Mouse (Mus musculus) gastrocnemius, adult 8-10 months (tissue): Measurements from ENCODE around the gene Skida1. TPM values are rescaled to one million over a fixed set of nuclear protein-coding genes. Genes with fewer than 3 reads are reported as not detected.
"Not testable (repeated sequence)": the region's sequence is repeated elsewhere in the genome, so short reads cannot be mapped to it uniquely, and the experiment has no call there.

Experiments used
- DNase-seq, 2 experiments: peaks; one replicate each; pipeline ENCODE4 v3.0.0; 2022; ENCODE audit warnings: low spot score in 2 of 2
- total RNA-seq, 4 experiments: library from RNA; stranded (reverse); gene quantifications; 2 replicates each; pipeline ENCODE4 v1.2.4; 2022

Gene Skida1
- total RNA-seq = under 1 TPM; 0.07 to 0.34 (median 0.13) TPM

GRCm38 (mm10) chr2:18048453-18049075 is at the start of gene Skida1:
Gene Skida1 (minus strand): TSS chr2:18049051.
- no peak for DNase-seq

- DNase-seq = no peak
These were observed 47.0 kb upstream of the Skida1 start for GRCm38 (mm10) chr2:18095804-18096203.

GRCm38 (mm10) chr2:18094319-18094718 is 45.5 kb upstream of the Skida1 start:
- DNase-seq = no peak

GRCm38 (mm10) chr2:18093858-18094257 is 45.0 kb upstream of the Skida1 start:
- DNase-seq = no peak

- DNase-seq = not testable (repeated sequence)
These were observed 38.8 kb upstream of the Skida1 start for GRCm38 (mm10) chr2:18087695-18088094.

GRCm38 (mm10) chr2:18080182-18080860 is 31.5 kb upstream of the Skida1 start:
- no peak for DNase-seq

- no peak for DNase-seq
These were observed 23.1 kb upstream of the Skida1 start for GRCm38 (mm10) chr2:18071947-18072346.

GRCm38 (mm10) chr2:18068071-18068796 is 19.4 kb upstream of the Skida1 start:
- no peak for DNase-seq

- DNase-seq = no peak
These were observed 17.6 kb upstream of the Skida1 start for GRCm38 (mm10) chr2:18066436-18066835.

GRCm38 (mm10) chr2:18065708-18066030 is 16.8 kb upstream of the Skida1 start:
- no peak for DNase-seq

- peak; percentile 54 to 69 for DNase-seq
These were observed 16.3 kb upstream of the Skida1 start for GRCm38 (mm10) chr2:18064941-18065707.

GRCm38 (mm10) chr2:18064356-18064858 is 15.6 kb upstream of the Skida1 start:
- DNase-seq = peak; percentile 81 to 90

GRCm38 (mm10) chr2:18063763-18064251 is 15.0 kb upstream of the Skida1 start:
- peak; percentile 51 for DNase-seq

GRCm38 (mm10) chr2:18060396-18060795 is 11.5 kb upstream of the Skida1 start:
- DNase-seq = no peak

- DNase-seq = no peak
These were observed 11.0 kb upstream of the Skida1 start for GRCm38 (mm10) chr2:18059891-18060290.

- DNase-seq = no peak
These were observed 10.2 kb upstream of the Skida1 start for GRCm38 (mm10) chr2:18059063-18059462.

GRCm38 (mm10) chr2:18058146-18058708 is 9.4 kb upstream of the Skida1 start:
- DNase-seq = no peak

- DNase-seq = peak; percentile 33 to 38
These were observed 8.7 kb upstream of the Skida1 start for GRCm38 (mm10) chr2:18057336-18058145.

GRCm38 (mm10) chr2:18056786-18057255 is 8.0 kb upstream of the Skida1 start:
- DNase-seq = peak; percentile 93 to 94
